Mouse (Mus musculus): ENCODE measurements at regions not wholly inside any gene's neighbourhood (a gene's known extent, or its start where the extent isn't known, plus 50 kb on each side); places are given as distances from the start of the nearest gene placed in this dataset.

- DNase-seq = peak; percentile 56 to 59
Observed at GRCm38 (mm10) chr1:107914671-107915590, 325.1 kb downstream of the Serpinb8 start.

- peak in 1 of 2 experiments; percentile 28 for DNase-seq
Observed at GRCm38 (mm10) chr1:107917037-107917436, 327.2 kb downstream of the Serpinb8 start.

- peak; percentile 4 to 16 for DNase-seq
Observed at GRCm38 (mm10) chr1:107941601-107942270, 351.9 kb downstream of the Serpinb8 start.

DNA sequence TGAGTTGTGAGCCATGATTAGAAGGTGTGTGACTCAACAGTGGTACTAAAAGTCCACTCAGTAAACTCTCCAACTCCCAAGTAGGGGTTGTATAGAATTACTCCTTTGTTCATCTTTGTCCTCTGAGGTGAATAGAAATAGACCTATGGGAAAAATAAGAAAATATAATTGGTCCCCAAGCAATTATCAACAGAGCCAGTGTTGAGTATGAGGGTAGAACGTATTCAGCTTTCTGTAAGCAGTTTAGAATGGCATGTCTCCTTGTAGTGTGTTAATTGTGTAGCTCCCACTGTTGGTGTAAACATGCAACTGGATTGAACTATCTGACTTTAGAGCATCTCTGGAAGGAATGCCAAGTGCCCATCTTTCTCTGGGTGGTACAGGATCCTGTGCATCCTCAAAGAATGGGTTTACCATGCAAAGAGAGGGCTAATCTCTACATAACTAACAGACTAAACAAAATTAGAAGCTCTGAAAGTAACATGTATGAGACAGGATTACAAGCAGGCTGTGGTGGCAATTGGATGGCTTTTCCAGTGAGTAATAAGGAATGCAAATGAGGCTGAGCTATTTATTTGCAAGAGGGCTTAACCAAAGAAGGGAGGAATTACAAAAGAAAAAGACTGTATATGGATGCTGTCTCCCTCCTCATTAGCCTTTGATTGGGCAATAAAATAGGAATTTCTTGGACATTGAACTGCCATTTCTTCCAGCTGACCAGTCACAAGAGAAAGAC lies 356.6 kb downstream of the Serpinb8 start:
- DNase-seq = no peak

GRCm38 (mm10) chr1:107950396-107950795 lies 360.6 kb downstream of the Serpinb8 start:
- no peak for DNase-seq

DNA sequence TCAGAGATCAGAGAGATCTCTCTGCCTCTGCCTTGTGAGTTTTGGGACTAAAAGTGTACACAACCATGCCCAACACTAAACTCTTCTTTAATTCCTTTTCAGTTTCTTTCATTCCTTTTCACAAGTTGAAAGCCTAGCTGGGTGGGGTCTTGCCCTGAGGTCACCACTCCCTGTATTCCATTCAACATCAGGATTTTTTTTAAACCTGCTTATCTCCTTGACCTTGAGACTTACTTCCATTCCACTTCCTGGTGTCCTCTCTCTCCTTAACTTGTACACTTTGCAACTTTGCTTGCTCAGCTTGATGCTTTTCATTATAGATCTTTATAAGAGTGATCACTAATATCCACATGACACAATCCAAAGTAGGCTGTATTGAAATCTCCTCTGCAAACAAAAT lies 371.2 kb downstream of the Serpinb8 start:
- no peak for DNase-seq

DNA sequence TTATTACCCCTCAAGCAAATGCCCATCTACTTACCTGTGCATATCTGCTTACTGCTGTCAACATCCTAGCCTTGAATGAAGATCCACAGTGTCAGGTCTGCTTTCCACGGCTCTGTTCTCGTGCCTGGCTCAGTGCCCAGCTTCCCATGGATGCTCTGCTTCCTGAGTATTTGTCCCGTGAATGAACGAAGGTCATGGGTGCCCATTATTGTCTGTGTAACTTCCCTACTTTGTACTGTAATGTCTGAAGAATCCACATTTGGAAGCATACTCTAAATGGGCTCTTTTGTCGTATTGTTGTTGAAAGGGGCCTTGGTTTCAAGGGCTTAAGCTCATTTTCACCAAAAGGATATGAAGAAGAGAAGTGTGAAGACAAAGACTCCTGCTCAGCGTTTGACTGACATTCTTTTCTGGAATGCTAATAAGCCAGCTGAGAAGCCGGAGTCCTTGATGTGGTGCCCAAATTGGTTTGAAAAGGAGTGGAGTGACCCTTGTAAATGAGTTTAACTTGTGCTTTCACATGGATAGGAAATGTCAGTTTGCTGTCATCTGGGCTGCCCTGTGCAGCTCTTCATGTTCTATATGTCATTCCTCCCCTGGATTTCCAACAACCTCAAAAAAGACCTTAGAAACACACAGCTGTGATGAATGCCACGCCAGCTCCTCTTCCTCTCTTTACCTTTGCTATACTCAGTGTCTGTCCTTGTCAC lies 386.0 kb downstream of the Serpinb8 start:
- no peak for DNase-seq

DNA sequence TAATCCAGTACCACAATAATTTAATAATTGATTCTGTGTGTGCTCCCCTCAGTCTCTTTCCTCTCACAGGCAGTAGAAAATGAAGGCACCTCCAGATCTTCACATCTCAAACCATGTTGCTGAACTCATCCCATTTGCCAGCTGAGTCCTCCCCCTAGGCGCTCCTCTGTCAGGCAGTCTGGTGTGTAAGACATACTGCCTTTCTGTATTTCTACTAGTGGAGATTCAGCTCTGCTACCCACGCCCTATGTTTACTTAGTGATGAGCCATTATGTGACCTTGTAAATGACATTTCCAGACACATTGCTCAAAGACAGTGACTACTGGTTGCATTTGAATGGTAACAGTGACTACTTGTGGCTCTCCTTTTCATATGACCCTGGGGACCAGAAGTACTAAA lies 387.9 kb downstream of the Serpinb8 start:
- no peak for DNase-seq

DNA sequence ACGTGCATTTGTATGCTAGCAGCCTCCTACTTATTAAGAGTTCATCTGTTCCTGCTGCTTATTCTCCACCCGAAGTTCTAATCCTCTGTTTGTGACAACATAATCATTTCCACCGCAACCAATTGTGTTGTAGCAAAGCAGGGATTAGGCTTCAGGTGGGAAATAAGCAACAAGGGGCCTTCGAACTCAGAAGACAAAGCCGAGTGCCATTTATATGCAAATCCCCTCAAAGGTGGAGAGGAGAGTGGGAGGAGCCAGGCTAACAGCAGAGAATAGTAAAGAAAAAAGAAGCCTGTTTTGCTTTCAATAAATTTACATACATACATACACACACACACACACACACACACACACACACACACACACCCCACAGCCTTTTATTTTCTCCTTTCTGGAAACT lies 388.6 kb downstream of the Serpinb8 start:
- DNase-seq = no peak

DNA sequence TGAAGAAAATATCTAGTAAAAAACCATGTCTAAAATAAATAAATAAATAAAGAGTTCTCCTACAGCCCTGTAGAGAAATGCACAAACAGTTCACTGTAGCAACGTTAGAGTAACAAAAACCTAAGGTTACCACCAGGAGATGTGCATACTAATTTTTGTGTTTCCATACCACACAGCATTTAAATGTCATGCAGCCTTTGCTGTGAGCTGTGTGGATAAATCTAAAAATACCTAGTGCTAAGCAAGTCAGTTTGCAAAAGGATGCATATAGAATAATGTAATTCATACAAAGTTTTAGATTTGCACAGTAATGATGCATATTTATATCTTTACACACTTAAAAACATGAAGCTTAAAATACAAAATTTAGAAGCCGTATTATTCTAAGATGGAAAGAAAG lies 395.8 kb downstream of the Serpinb8 start:
- no peak for DNase-seq

DNA sequence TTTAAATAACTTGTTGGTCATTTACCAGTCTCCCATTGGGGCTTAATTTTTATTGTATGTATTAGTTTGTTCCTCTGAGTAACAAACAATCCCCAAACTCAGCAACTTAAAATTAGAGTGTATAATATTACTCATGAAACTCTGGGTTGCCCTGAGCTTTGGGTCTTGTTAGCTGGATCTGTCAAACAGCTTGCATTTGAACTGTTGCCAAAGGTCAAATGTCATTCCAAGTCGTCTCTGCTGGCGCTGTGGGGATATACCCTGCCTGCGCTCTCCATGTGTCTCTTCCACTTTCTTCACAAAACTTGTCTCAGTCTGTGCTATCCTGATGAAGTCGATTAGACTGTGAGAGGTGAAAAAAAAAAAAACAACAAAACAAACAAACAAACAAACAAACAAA lies 398.3 kb downstream of the Serpinb8 start:
- no peak for DNase-seq

- DNase-seq = no peak
Observed at GRCm38 (mm10) chr1:107993013-107993412, 403.2 kb downstream of the Serpinb8 start.

- no peak for DNase-seq
Observed at GRCm38 (mm10) chr1:108023721-108024353, 434.0 kb downstream of the Serpinb8 start.

- DNase-seq = no peak
Observed at GRCm38 (mm10) chr1:108024705-108025104, 434.9 kb downstream of the Serpinb8 start.

- DNase-seq = no peak
Observed at GRCm38 (mm10) chr1:108026461-108026860, 436.7 kb downstream of the Serpinb8 start.

DNA sequence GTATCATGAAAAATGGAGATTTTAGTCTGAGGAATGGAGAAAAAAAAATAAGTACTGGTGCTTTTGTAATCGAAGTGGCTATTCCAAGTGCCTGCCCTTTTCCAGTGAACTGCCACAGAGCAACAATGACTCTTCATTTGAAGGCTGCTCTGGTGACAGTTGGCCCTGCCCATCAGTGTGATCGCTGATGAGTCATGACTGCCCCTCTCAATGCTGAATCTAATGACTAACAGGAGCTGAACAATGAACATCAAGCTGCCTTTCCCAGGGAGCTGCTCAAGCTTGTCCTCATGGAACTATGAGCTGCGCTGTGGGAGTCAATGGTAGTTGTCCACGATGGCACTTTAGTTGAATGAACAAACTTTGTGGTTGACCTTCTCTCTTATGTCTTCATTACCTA lies 456.4 kb downstream of the Serpinb8 start:
- DNase-seq = no peak

DNA sequence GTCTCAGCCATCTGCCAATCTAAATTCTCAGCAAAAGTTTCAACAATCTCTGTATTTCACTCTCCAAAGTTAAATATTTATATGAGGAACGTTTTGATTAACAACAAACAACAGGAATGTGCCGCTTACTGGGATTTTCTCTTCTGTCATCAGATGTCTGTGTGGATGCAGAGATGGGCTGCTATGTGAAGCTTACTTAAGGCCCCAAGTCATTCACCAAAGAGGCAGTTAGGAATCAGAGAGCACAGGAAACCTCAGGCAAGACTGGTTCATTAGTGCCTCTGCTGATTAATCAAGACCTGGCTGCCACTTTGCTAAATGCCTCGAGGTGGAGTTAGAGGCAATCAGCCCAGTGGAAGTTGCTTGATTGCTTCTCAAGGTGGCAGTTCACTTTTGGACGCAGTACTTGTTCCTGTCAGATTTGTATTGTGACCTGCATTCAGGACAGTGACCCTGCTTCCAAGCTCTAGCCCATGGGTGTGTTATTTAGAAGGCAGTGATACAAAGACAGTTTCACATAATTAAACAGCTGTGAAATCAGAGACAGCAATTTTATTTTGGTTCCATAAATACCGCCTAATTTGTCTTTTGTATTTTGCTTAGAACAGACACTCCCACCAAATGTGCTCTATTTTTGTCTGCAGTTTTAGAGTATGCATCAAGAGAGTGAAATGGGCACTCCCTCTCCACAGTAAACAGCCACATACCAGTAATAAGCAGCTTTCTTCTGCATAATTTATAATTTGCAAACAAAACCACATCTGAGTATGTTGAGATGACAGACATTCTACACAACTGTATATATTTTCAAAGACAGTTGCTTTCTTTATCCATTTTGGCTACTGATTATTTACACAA lies 457.3 kb downstream of the Serpinb8 start:
- no peak for DNase-seq

DNA sequence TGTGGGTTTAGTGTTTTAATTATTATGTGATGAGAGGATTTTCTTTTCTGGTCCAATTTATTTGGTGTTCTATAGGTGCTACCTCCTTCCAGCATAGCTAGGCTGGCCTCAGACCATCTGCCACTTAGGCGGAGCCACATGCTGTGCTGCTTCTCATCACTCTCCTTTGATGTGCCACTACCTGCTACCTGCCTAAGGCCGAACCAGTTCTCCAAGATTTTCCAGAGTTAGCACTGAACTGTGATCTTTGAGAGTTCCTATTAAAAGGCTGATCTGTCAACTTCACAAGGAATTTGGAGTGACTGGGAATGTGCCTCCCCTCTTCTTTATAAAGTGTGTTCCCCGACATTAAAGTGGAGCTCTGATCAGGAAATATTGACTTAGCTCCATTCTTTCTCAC lies 504.8 kb downstream of the Serpinb8 start:
- no peak for DNase-seq

DNA sequence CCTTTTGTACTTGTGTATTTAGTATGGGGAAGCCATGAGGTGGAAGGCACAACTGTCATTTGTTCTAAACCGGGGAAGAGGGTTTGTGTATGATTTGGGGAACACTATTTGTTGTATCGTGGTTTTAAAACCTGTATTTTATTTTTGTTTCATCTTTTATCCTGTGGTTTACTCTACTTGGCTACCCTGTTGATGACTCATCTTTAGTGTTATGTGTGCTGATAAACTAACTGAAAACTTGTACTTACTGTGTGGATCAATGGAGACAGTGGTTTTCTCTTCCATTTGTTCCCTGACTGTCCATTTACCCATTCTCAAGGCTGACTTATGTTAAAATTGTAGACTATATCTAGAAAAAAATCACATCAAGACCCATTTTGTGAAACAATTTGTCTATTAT lies 512.8 kb downstream of the Serpinb8 start:
- DNase-seq = no peak

DNA sequence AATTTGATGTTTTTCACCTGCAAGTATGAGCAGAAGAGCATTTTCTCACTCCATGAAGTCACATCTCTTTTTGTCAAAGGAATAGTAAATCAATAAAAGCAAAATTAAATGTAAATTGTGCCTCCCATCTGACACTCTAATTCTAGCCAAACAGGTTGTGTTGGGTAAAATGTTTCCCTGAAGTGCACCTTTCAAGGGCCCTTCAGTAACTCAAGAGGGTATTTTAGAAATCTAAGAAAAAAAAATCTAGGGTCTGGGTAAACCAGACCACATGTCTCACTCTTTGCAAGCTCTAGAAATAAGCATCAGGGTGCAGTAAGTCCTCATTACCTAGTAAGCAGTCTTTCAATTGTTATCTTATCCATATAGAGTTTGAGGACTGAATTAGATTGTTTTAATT lies 521.2 kb downstream of the Serpinb8 start:
- no peak for DNase-seq

GRCm38 (mm10) chr1:108127393-108127792 lies 537.6 kb downstream of the Serpinb8 start:
- DNase-seq = no peak

Measured in kidney, postnatal 36 days (tissue).